Mouse (Mus musculus) MEL (cell line): ENCODE measurements around the gene Sag. TPM values are rescaled to one million over a fixed set of nuclear protein-coding genes. Genes with fewer than 3 reads are reported as not detected.

ENCODE experiments used
- DNase-seq: peaks from one replicate; pipeline ENCODE4 v3.0.0; 2011; ENCODE audit warnings: low read depth, low spot score
- H3K27ac ChIP-seq: 2 replicates; pipeline ENCODE4 v1.5.1; 2012; ENCODE audit warnings: low read depth, mild to moderate bottlenecking, control low read depth, low read length, moderate library complexity; ENCODE audit not compliant: control insufficient read depth
- H3K27me3 ChIP-seq, 2 experiments: fragments of 150-350 bp in 1 of 2; sonication (generic) in 1 of 2; 2 replicates each; pipeline ENCODE4 v1.6.1; 2012; ENCODE audit warnings: low read length in 2 of 2, mild to moderate bottlenecking in 2 of 2, improper control_type of control experiment in 1 of 2, moderate library complexity in 1 of 2; ENCODE audit not compliant: insufficient read depth in 2 of 2, control insufficient read depth in 1 of 2
- H3K36me3 ChIP-seq, 2 experiments: 2 replicates each; pipeline ENCODE4 v1.6.1; 2012 to 2014; ENCODE audit warnings: low read length in 2 of 2, improper control_type of control experiment in 1 of 2, inconsistent platforms in 1 of 2, mild to moderate bottlenecking in 1 of 2; ENCODE audit not compliant: insufficient read depth in 2 of 2, control insufficient read depth in 1 of 2
- H3K4me1 ChIP-seq, 2 experiments: fragments of 150-350 bp in 1 of 2; sonication (generic) in 1 of 2; 2 replicates each; pipeline ENCODE4 v1.6.1; 2012; ENCODE audit warnings: low read length in 2 of 2, improper control_type of control experiment in 1 of 2, mild to moderate bottlenecking in 1 of 2; ENCODE audit not compliant: insufficient read depth in 2 of 2, control insufficient read depth in 1 of 2
- H3K4me3 ChIP-seq, 2 experiments: fragments of 150-350 bp in 1 of 2; sonication (generic) in 1 of 2; 2 replicates each; pipeline ENCODE4 v1.5.1; 2012; ENCODE audit warnings: low read depth in 2 of 2, low read length in 2 of 2, mild to moderate bottlenecking in 2 of 2, moderate library complexity in 2 of 2, control low read depth in 1 of 2, improper control_type of control experiment in 1 of 2; ENCODE audit not compliant: control insufficient read depth in 1 of 2, insufficient read depth in 1 of 2
- H3K79me2 ChIP-seq: 2 replicates; pipeline ENCODE4 v1.6.1; 2012; ENCODE audit warnings: mild to moderate bottlenecking, low read length, moderate library complexity; ENCODE audit not compliant: control insufficient read depth, poor library complexity, insufficient read depth
- H3K9ac ChIP-seq: 2 replicates; pipeline ENCODE4 v1.6.1; 2012; ENCODE audit warnings: low read depth, mild to moderate bottlenecking, control low read depth, low read length, moderate library complexity; ENCODE audit not compliant: control insufficient read depth, poor library complexity, severe bottlenecking
- H3K9me3 ChIP-seq: fragments of 150-350 bp; sonication (generic); replicated peaks from 2 replicates; pipeline ENCODE4 v1.6.1; 2012; ENCODE audit warnings: mild to moderate bottlenecking, low read length, improper control_type of control experiment, moderate library complexity; ENCODE audit not compliant: insufficient read depth
- EP300 ChIP-seq, 2 experiments: IDR thresholded peaks; 2 replicates each; pipeline ENCODE4 v1.6.1; 2011; ENCODE audit warnings: improper control_type of control experiment in 2 of 2, low read length in 2 of 2, low read depth in 1 of 2, mild to moderate bottlenecking in 1 of 2
- ETS1 ChIP-seq: IDR thresholded peaks from 2 replicates; pipeline ENCODE4 v1.6.1; 2012; ENCODE audit warnings: low read depth, mild to moderate bottlenecking, inconsistent platforms, low read length, improper control_type of control experiment, moderate library complexity
- GABPA ChIP-seq: IDR thresholded peaks from 2 replicates; pipeline ENCODE4 v1.6.1; 2012; ENCODE audit warnings: low read depth, mild to moderate bottlenecking, inconsistent platforms, low read length, improper control_type of control experiment, moderate library complexity
- GATA1 ChIP-seq: IDR thresholded peaks from 2 replicates; pipeline ENCODE4 v1.6.1; 2011; ENCODE audit warnings: low read depth, low read length, improper control_type of control experiment
- MAZ ChIP-seq: IDR thresholded peaks from 2 replicates; pipeline ENCODE4 v1.6.1; 2012; ENCODE audit warnings: low read depth, mild to moderate bottlenecking, inconsistent platforms, low read length, improper control_type of control experiment
- MYB ChIP-seq: IDR thresholded peaks from 2 replicates; pipeline ENCODE4 v1.6.1; 2011; ENCODE audit warnings: mild to moderate bottlenecking, low read depth, low read length, improper control_type of control experiment
- POLR2AphosphoS5 ChIP-seq: IDR thresholded peaks from 2 replicates; pipeline ENCODE4 v1.6.1; 2012; ENCODE audit warnings: low read depth, borderline replicate concordance, mild to moderate bottlenecking, inconsistent platforms, low read length, moderate library complexity, mixed read lengths
- RAD21 ChIP-seq: IDR thresholded peaks from 2 replicates; pipeline ENCODE4 v1.6.1; 2011; ENCODE audit warnings: mild to moderate bottlenecking, low read depth, low read length, improper control_type of control experiment
- RCOR1 ChIP-seq: IDR thresholded peaks from 2 replicates; pipeline ENCODE4 v1.6.1; 2012; ENCODE audit warnings: low read depth, mild to moderate bottlenecking, inconsistent platforms, low read length, improper control_type of control experiment
- SIN3A ChIP-seq: IDR thresholded peaks from 2 replicates; pipeline ENCODE4 v1.6.1; 2012; ENCODE audit warnings: low read length, improper control_type of control experiment, inconsistent platforms
- SMC3 ChIP-seq: IDR thresholded peaks from 2 replicates; pipeline ENCODE4 v1.6.1; 2011; ENCODE audit warnings: low read depth, low read length, improper control_type of control experiment
- TAL1 ChIP-seq: IDR thresholded peaks from 2 replicates; pipeline ENCODE4 v1.6.1; 2012; ENCODE audit warnings: mild to moderate bottlenecking, inconsistent platforms, low read length, moderate library complexity, mixed read lengths
- TBP ChIP-seq: IDR thresholded peaks from 2 replicates; pipeline ENCODE4 v1.8.0; 2011; ENCODE audit warnings: low read depth, low read length, improper control_type of control experiment
- USF1 ChIP-seq: IDR thresholded peaks from 2 replicates; pipeline ENCODE4 v1.6.1; 2014; ENCODE audit warnings: low read depth, mild to moderate bottlenecking, inconsistent platforms, low read length, improper control_type of control experiment, moderate library complexity
- ZNF384 ChIP-seq: IDR thresholded peaks from 2 replicates; pipeline ENCODE4 v1.6.1; 2012; ENCODE audit warnings: low read depth, mild to moderate bottlenecking, inconsistent platforms, low read length, improper control_type of control experiment
- polyA plus RNA-seq, 2 experiments: library from polyadenylated mRNA; stranded (reverse) in 1 of 2; unstranded in 1 of 2; fragments of >175 nt in 1 of 2; fragments of >200 nt in 1 of 2; gene quantifications; 2 replicates each; pipeline versions ENCODE4 v1.2.1 to v1.2.4; 2012; ENCODE audit warnings: low replicate concordance in 2 of 2, low read depth in 1 of 2; ENCODE audit not compliant: insufficient read length in 2 of 2, insufficient read depth in 1 of 2, missing spikeins in 1 of 2
- total RNA-seq: library from RNA; depleted of rRNA; stranded (reverse); fragments of 300-350 nt; gene quantifications from 2 replicates; pipeline ENCODE4 v1.2.3, GENCODE M21; 2012

The Sag gene
- total and polyA plus RNA-seq, 3 experiments, result 2.5 to 4.1 TPM; not detected in 1

DNA sequence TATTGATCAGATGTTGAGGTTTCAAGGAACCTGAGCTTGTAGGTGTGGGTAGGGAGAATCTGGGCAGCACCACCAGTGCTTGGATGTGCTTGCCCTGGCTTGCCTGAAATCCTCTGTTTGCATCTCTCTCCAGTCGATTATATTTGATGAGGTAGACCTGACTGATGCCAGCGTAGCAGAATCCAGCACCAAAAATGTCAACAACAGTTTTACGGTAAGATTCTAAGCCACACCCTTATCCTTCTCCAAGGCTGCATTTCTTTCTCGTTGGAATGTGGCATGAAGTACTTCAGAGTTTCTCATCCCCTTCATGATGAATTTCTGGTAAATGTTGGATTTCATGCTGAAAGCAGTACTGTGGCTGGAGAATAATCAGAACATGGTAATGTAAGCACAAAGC, 78.2 kb downstream of the Sag start:
- no peak for DNase-seq
- no peak overlapping the region for H3K4me3 ChIP-seq
- no peak overlapping the region for H3K27ac ChIP-seq
- no peak overlapping the region for H3K9ac ChIP-seq
- no peaks in the 10 kb centered on the region for H3K9me3 ChIP-seq
- H3K36me3 ChIP-seq, result peaks cover 13 to 41% of the 10 kb centered on the region in 2 experiments
- peaks cover 29% of the 10 kb centered on the region for H3K79me2 ChIP-seq
- TF ChIP-seq RCOR1 (no peak), ETS1 (no peak), POLR2AphosphoS5 (no peak), SIN3A (no peak), USF1 (no peak), MYB (no peak), RAD21 (no peak), ZNF384 (no peak), MAZ (no peak)
- H3K4me1 ChIP-seq, result peaks cover 11 to 31% of the 10 kb centered on the region in 2 experiments
- H3K27me3 ChIP-seq, result no peaks in the 10 kb centered on the region

DNA sequence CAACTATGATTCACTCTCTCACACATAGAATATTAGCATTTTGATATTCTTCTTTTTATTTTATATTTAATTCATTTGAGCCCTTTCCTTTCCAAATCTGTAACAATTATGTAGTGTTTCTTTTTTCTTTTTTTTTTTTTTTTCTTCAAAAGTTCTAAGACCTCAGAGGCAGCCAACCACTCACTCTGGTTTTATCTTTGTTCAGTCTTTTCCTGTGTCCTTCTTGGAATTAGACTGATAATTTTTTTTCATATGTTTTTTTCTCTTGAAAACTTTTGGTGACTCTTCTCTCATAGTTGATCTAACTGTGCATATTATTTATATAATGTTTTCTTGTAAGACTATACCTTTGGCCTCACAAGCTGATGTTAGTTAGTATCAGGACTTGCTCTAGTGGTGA, 79.1 kb downstream of the Sag start:
- Histone ChIP-seq H3K27ac (no peak overlapping the region), H3K27me3 (no peaks in the 10 kb centered on the region), H3K4me1 (peaks cover 10 to 26% of the 10 kb centered on the region in 2 experiments), H3K9me3 (no peaks in the 10 kb centered on the region), H3K79me2 (peaks cover 24% of the 10 kb centered on the region), H3K36me3 (peaks cover 13 to 33% of the 10 kb centered on the region in 2 experiments), H3K9ac (no peak overlapping the region), H3K4me3 (no peak overlapping the region)
- TF ChIP-seq ZNF384 (peak; percentile 95), TBP (no peak), ETS1 (peak; percentile 47; the same call in 1 of the 2 replicates), GATA1 (peak; percentile 53; the same call in 1 of the 2 replicates), EP300 (IDR thresholded peaks at IDR 0.05; ENCODE audit: low read depth in 1 of 2, low read length in 2 of 2) (peak in 1 of 2 experiments; percentile 52; a peak in 1 of 4 replicates), SMC3 (no peak)
- peak; percentile 30 for DNase-seq

DNA sequence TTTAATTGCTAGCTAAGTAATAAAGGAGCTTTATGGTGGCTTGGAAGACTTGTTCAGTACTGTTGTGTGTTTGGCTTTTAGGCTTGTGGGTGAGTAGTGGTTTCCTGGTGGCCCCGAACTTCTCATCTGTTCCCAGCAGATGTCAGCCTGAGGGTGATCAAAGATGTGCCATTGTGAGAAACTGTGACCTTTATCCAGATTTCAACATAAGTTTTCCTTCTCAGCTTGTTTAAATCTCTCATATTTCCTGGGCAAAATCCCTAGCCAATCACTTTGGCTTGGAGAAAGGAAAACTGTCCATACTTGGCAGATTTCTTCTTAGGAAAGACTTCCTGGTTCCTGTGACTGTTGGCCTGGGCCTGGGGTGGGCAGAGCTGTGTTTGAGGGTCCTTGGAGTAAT, 87.5 kb downstream of the Sag start:
- TF ChIP-seq GABPA (no peak), TAL1 (no peak)
- Histone ChIP-seq H3K9me3 (no peaks in the 10 kb centered on the region), H3K79me2 (0 out of 2 replicates have a peak, but pooled peaks cover 2% of the 10 kb centered on the region), H3K4me3 (no peak overlapping the region), H3K36me3 (peaks cover 4 to 8% of the 10 kb centered on the region in 2 experiments), H3K27ac (no peak overlapping the region), H3K27me3 (no peaks in the 10 kb centered on the region), H3K9ac (no peak overlapping the region), H3K4me1 (no peaks in the 10 kb centered on the region)
- DNase-seq, result no peak
